Mouse (Mus musculus) hindbrain, postnatal 0 days (tissue): ENCODE data around the gene Myh3. TPM values are rescaled to one million over a fixed set of nuclear protein-coding genes. Genes with fewer than 3 reads are reported as not detected.

Source experiments
- ATAC-seq: fragments of 200-750 bp; cut with Nextera tagmentation; 2 replicates; pipeline ENCODE4 v1.8.0; 2017; ENCODE audit warnings: mild to moderate bottlenecking, moderate TSS enrichment, moderate library complexity
- DNase-seq: peaks from one replicate; pipeline ENCODE4 v3.0.0-alpha.2; 2015; ENCODE audit warnings: low spot score
- H3K27ac ChIP-seq: fragments of 300-500 bp; sonication (generic); 2 replicates; pipeline ENCODE4 v1.5.1; 2014; ENCODE audit warnings: mild to moderate bottlenecking
- H3K27me3 ChIP-seq: fragments of 300-500 bp; sonication (generic); 2 replicates; pipeline ENCODE4 v1.6.1; 2014; ENCODE audit warnings: low read length, mixed read lengths; ENCODE audit not compliant: insufficient read depth
- H3K36me3 ChIP-seq: fragments of 300-500 bp; sonication (generic); 2 replicates; pipeline ENCODE4 v1.6.1; 2014; ENCODE audit warnings: low read length, mixed read lengths; ENCODE audit not compliant: insufficient read depth
- H3K4me1 ChIP-seq: fragments of 300-500 bp; sonication (generic); 2 replicates; pipeline ENCODE4 v1.6.1; 2014; ENCODE audit warnings: antibody characterized with exemption, low read length, mixed read lengths; ENCODE audit not compliant: insufficient read depth
- H3K4me2 ChIP-seq: fragments of 300-500 bp; sonication (generic); 2 replicates; pipeline ENCODE4 v1.6.1; 2014; ENCODE audit warnings: low read depth, mild to moderate bottlenecking, low read length, moderate library complexity, mixed read lengths
- H3K4me3 ChIP-seq: fragments of 300-500 bp; sonication (generic); 2 replicates; pipeline ENCODE4 v1.5.1; 2014; ENCODE audit warnings: low read length
- H3K9ac ChIP-seq: fragments of 300-500 bp; sonication (generic); replicated peaks from 2 replicates; pipeline ENCODE4 v1.6.1; 2014; ENCODE audit warnings: mild to moderate bottlenecking, low read length, moderate library complexity, mixed read lengths
- H3K9me3 ChIP-seq: fragments of 300-500 bp; sonication (generic); 2 replicates; pipeline ENCODE4 v1.6.1; 2016; ENCODE audit warnings: low read length, mixed read lengths
- CTCF ChIP-seq: IDR thresholded peaks from 2 replicates; pipeline ENCODE4 v1.5.1; 2016; ENCODE audit warnings: antibody characterized with exemption, control low read depth, low read depth
- WGBS: fragments of 180-500 bp; shearing (Covaris S2); extraction: QIAGEN DNeasy Blood & Tissue Kit; methylation state at CpG from one replicate; pipeline ENCODE4 v1.1.7; 2014; 5-methylcytosine and 5-hydroxymethylcytosine counted together
- polyA plus RNA-seq: library from polyadenylated mRNA; unstranded; fragments of >200 nt; fragmentation: Nextera tagmentation; extraction: Ambion mirVana; gene quantifications from 2 replicates; pipeline ENCODE4 v1.2.1, GENCODE M21; 2015
- total RNA-seq: library from RNA; depleted of rRNA; stranded (reverse); fragments of >200 nt; gene quantifications from 2 replicates; pipeline ENCODE4 v1.2.3, GENCODE M21; 2014

Gene Myh3
- total and polyA plus RNA-seq, 2 experiments from 2014 or later, result 0.25 to 1.1 TPM

GRCm38 (mm10) chr11:67040483-67040882 is 37.6 kb upstream of the Myh3 start:
- DNase-seq, result no peak
- Histone ChIP-seq H3K36me3 (peaks cover 34% of the 10 kb centered on the region), H3K4me3 (no peak overlapping the region), H3K4me1 (no peaks in the 10 kb centered on the region), H3K27me3 (no peaks in the 10 kb centered on the region), H3K27ac (no peak overlapping the region), H3K9ac (no peak overlapping the region), H3K4me2 (no peak overlapping the region), H3K9me3 (no peaks in the 10 kb centered on the region)
- no peak for TF ChIP-seq CTCF
- 98% methylated on average over 6 of the region's 6 CpGs for WGBS
- ATAC-seq, result no peak

GRCm38 (mm10) chr11:67043007-67043406 is 35.1 kb upstream of the Myh3 start:
- H3K4me3 ChIP-seq, result no peak overlapping the region
- DNase-seq (no peak), ATAC-seq (no peak)
- H3K9ac ChIP-seq, result no peak overlapping the region
- 45% methylated on average over 8 of the region's 8 CpGs for WGBS
- no peaks in the 10 kb centered on the region for H3K27me3 ChIP-seq
- H3K36me3 ChIP-seq, result peaks cover 29% of the 10 kb centered on the region; the same call in 1 of the 2 replicates
- H3K27ac ChIP-seq, result no peak overlapping the region
- H3K4me2 ChIP-seq, result no peak overlapping the region
- H3K4me1 ChIP-seq, result no peaks in the 10 kb centered on the region
- TF ChIP-seq CTCF, result no peak
- no peaks in the 10 kb centered on the region for H3K9me3 ChIP-seq

GRCm38 (mm10) chr11:67044959-67045358 is 33.1 kb upstream of the Myh3 start:
- 87% methylated on average over 6 of the region's 6 CpGs for WGBS
- Histone ChIP-seq H3K36me3 (peaks cover 15% of the 10 kb centered on the region; the same call in 1 of the 2 replicates), H3K27me3 (no peaks in the 10 kb centered on the region), H3K9me3 (no peaks in the 10 kb centered on the region), H3K9ac (no peak overlapping the region), H3K4me1 (no peaks in the 10 kb centered on the region), H3K4me2 (no peak overlapping the region), H3K4me3 (no peak overlapping the region), H3K27ac (no peak overlapping the region)
- DNase-seq (no peak), ATAC-seq (no peak)
- no peak for TF ChIP-seq CTCF

DNA sequence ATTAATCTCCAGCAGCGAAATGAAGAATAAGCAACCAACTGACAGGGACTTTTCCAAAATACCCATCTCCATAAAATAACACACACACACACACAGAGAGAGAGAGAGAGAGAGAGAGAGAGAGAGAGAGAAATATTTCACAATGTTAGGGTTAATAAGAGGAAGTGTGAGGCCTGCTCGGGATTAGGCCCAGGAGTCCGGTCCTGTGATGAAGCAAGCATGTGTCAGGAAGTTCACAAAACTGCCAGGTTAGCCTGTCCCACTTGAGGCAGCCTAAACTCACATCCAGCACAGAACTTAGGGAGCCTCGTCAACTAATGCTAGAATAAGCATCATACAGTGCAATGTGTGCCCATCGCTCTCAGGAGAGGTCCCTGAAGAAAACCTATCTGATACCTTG is 30.9 kb upstream of the Myh3 start:
- Histone ChIP-seq H3K36me3 (peaks cover 5% of the 10 kb centered on the region; the same call in 1 of the 2 replicates), H3K4me1 (no peaks in the 10 kb centered on the region), H3K4me3 (no peak overlapping the region), H3K9ac (no peak overlapping the region), H3K4me2 (no peak overlapping the region), H3K27me3 (no peaks in the 10 kb centered on the region), H3K27ac (no peak overlapping the region), H3K9me3 (no peaks in the 10 kb centered on the region)
- ATAC-seq, result no peak
- no peak for DNase-seq
- no peak for TF ChIP-seq CTCF
- WGBS, result 91% methylated on average over 5 of the region's 5 CpGs

GRCm38 (mm10) chr11:67048496-67048895 is 29.6 kb upstream of the Myh3 start:
- WGBS, result 91% methylated on average over 8 of the region's 8 CpGs
- TF ChIP-seq CTCF, result no peak
- no peak overlapping the region for H3K27ac ChIP-seq
- ATAC-seq (no peak), DNase-seq (no peak)
- 0 out of 2 replicates have a peak, but pooled peaks cover 4% of the 10 kb centered on the region for H3K4me1 ChIP-seq
- H3K4me3 ChIP-seq, result no peak overlapping the region
- H3K4me2 ChIP-seq, result no peak overlapping the region
- no peaks in the 10 kb centered on the region for H3K9me3 ChIP-seq
- no peaks in the 10 kb centered on the region for H3K36me3 ChIP-seq
- H3K9ac ChIP-seq, result no peak overlapping the region
- H3K27me3 ChIP-seq, result no peaks in the 10 kb centered on the region

- Histone ChIP-seq H3K4me1 (peaks cover 10% of the 10 kb centered on the region; the same call in 1 of the 2 replicates), H3K27ac (no peak overlapping the region), H3K27me3 (no peaks in the 10 kb centered on the region), H3K36me3 (no peaks in the 10 kb centered on the region), H3K4me2 (no peak overlapping the region), H3K9me3 (no peaks in the 10 kb centered on the region), H3K4me3 (no peak overlapping the region), H3K9ac (no peak overlapping the region)
- 93% methylated on average over 3 of the region's 3 CpGs for WGBS
- 0 out of 2 replicates have a peak, but pooled peaks have one; percentile 3 for TF ChIP-seq CTCF
- DNase-seq (no peak), ATAC-seq (no peak)
Measured at GRCm38 (mm10) chr11:67049256-67049655, 28.8 kb upstream of the Myh3 start.

- Histone ChIP-seq H3K4me3 (peak overlapping the region; percentile 99), H3K36me3 (peaks cover 12% of the 10 kb centered on the region; the same call in 1 of the 2 replicates), H3K4me2 (peak overlapping the region; percentile 83), H3K27me3 (no peaks in the 10 kb centered on the region), H3K4me1 (peaks cover 10% of the 10 kb centered on the region; the same call in 1 of the 2 replicates), H3K27ac (peak overlapping the region; percentile 82), H3K9me3 (no peaks in the 10 kb centered on the region), H3K9ac (peak overlapping the region; percentile 81)
- DNase-seq (peak; percentile 29), ATAC-seq (peak; percentile 48; the same call in 1 of the 2 replicates)
- no peak for TF ChIP-seq CTCF
- WGBS, result 7% methylated on average over 16 of the region's 16 CpGs
Measured at GRCm38 (mm10) chr11:67051676-67052320, 26.3 kb upstream of the Myh3 start.
